In genomic region chr8:89727252-89727651, GRCm38 (mm10) we compare ENCODE assay signal across 12 mouse cellular contexts.
"Had no signal": no experiment of that assay in that cellular context is flagged by ENCODE, and none has a peak within 500 bp of the region (broad histone marks: within the 10 kb centered on the region; RNA-seq: fewer than 3 reads in every experiment).

No protein-coding gene starts in this region.

- DNase-seq: lung, embryonic 14.5 days; midbrain, embryonic 14.5 days; retina, postnatal 1 day; right cerebral cortex, adult 18-20 months; right cerebral cortex, postnatal 25 days; right cerebral cortex, postnatal 4 days; spleen, adult 18-20 months; thymus, adult 18-20 months; thymus, postnatal 14 days; thymus, postnatal 36 days had no signal

- ATAC-seq: liver, embryonic 12.5 days; midbrain, embryonic 16.5 days had no signal
